Mouse (Mus musculus): ENCODE results near the gene Sec61a1. TPM values are rescaled to one million over a fixed set of nuclear protein-coding genes. Genes with fewer than 3 reads are reported as not detected.

Sec61a1 gene
- total RNA-seq, 1 experiment from 2014 or later = 110 TPM

- no peak for ATAC-seq (replicated peaks; ENCODE audit: insufficient number of reproducible peaks, low FRiP score, low TSS enrichment, poor library complexity, severe bottlenecking)
Observed at GRCm38 (mm10) chr6:88522606-88523005, 3.9 kb upstream of the Sec61a1 start.

GRCm38 (mm10) chr6:88521821-88522220 lies 3.1 kb upstream of the Sec61a1 start:
- ATAC-seq (replicated peaks; ENCODE audit: insufficient number of reproducible peaks, low FRiP score, low TSS enrichment, poor library complexity, severe bottlenecking) = no peak

GRCm38 (mm10) chr6:88517701-88518403 lies 853 bp downstream of the Sec61a1 start:
- no peak for ATAC-seq (replicated peaks; ENCODE audit: insufficient number of reproducible peaks, low FRiP score, low TSS enrichment, poor library complexity, severe bottlenecking)

- ATAC-seq (replicated peaks; ENCODE audit: insufficient number of reproducible peaks, low FRiP score, low TSS enrichment, poor library complexity, severe bottlenecking) = no peak
Observed at GRCm38 (mm10) chr6:88516667-88517066, 2.0 kb downstream of the Sec61a1 start.

- no peak for ATAC-seq (replicated peaks; ENCODE audit: insufficient number of reproducible peaks, low FRiP score, low TSS enrichment, poor library complexity, severe bottlenecking)
Observed at GRCm38 (mm10) chr6:88515971-88516370, 2.7 kb downstream of the Sec61a1 start.

- no peak for ATAC-seq (replicated peaks; ENCODE audit: insufficient number of reproducible peaks, low FRiP score, low TSS enrichment, poor library complexity, severe bottlenecking)
Observed at GRCm38 (mm10) chr6:88514546-88514945, 4.2 kb downstream of the Sec61a1 start.

- no peak for ATAC-seq (replicated peaks; ENCODE audit: insufficient number of reproducible peaks, low FRiP score, low TSS enrichment, poor library complexity, severe bottlenecking)
Observed at GRCm38 (mm10) chr6:88513984-88514383, 4.7 kb downstream of the Sec61a1 start.

GRCm38 (mm10) chr6:88503044-88503443 lies 15.7 kb downstream of the Sec61a1 start:
- no peak for ATAC-seq (replicated peaks; ENCODE audit: insufficient number of reproducible peaks, low FRiP score, low TSS enrichment, poor library complexity, severe bottlenecking)

- no peak for ATAC-seq (replicated peaks; ENCODE audit: insufficient number of reproducible peaks, low FRiP score, low TSS enrichment, poor library complexity, severe bottlenecking)
Observed at GRCm38 (mm10) chr6:88502030-88502970, 16.4 kb downstream of the Sec61a1 start.

GRCm38 (mm10) chr6:88500405-88500767 lies 18.3 kb downstream of the Sec61a1 start:
- no peak for ATAC-seq (replicated peaks; ENCODE audit: insufficient number of reproducible peaks, low FRiP score, low TSS enrichment, poor library complexity, severe bottlenecking)

- ATAC-seq (replicated peaks; ENCODE audit: insufficient number of reproducible peaks, low FRiP score, low TSS enrichment, poor library complexity, severe bottlenecking) = no peak
Observed at GRCm38 (mm10) chr6:88499481-88500404, 19.0 kb downstream of the Sec61a1 start.

GRCm38 (mm10) chr6:88493712-88494111 lies 25.0 kb downstream of the Sec61a1 start:
- ATAC-seq (replicated peaks; ENCODE audit: insufficient number of reproducible peaks, low FRiP score, low TSS enrichment, poor library complexity, severe bottlenecking) = no peak

GRCm38 (mm10) chr6:88490629-88491354 lies 27.9 kb downstream of the Sec61a1 start:
- ATAC-seq (replicated peaks; ENCODE audit: insufficient number of reproducible peaks, low FRiP score, low TSS enrichment, poor library complexity, severe bottlenecking) = no peak

GRCm38 (mm10) chr6:88489834-88490233 lies 28.9 kb downstream of the Sec61a1 start:
- no peak for ATAC-seq (replicated peaks; ENCODE audit: insufficient number of reproducible peaks, low FRiP score, low TSS enrichment, poor library complexity, severe bottlenecking)

GRCm38 (mm10) chr6:88489026-88489425 lies 29.7 kb downstream of the Sec61a1 start:
- no peak for ATAC-seq (replicated peaks; ENCODE audit: insufficient number of reproducible peaks, low FRiP score, low TSS enrichment, poor library complexity, severe bottlenecking)

GRCm38 (mm10) chr6:88486893-88487292 lies 31.8 kb downstream of the Sec61a1 start:
- ATAC-seq (replicated peaks; ENCODE audit: insufficient number of reproducible peaks, low FRiP score, low TSS enrichment, poor library complexity, severe bottlenecking) = no peak

GRCm38 (mm10) chr6:88485378-88485777 lies 33.3 kb downstream of the Sec61a1 start:
- no peak for ATAC-seq (replicated peaks; ENCODE audit: insufficient number of reproducible peaks, low FRiP score, low TSS enrichment, poor library complexity, severe bottlenecking)

- no peak for ATAC-seq (replicated peaks; ENCODE audit: insufficient number of reproducible peaks, low FRiP score, low TSS enrichment, poor library complexity, severe bottlenecking)
Observed at GRCm38 (mm10) chr6:88483913-88484312, 34.8 kb downstream of the Sec61a1 start.

Data from monocyte, adult 5-6 weeks (primary cell).